Mouse (Mus musculus): Measurements from ENCODE around the gene Mtrex.

DNA sequence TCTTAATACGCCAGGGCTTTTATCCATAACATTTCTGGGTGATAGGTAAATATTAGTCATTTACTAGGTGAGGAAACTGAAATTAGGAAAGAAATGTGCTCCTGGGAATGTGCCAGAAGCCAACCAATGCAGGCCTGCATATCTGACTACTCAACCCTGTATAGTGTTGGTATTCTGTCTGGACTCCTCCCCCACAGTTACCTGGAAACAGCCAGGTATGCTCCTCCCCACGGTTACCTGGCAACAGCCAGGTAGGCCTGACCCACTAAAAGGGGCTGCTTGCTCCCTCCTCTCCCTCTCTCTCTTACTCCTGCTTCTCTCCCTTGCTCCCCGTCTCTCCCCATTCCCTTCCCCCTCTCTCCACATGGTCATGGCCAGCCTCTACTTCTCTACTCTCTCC, 104.8 kb downstream of the Mtrex start:
- TF ChIP-seq CTCF (IDR thresholded peaks at IDR 0.05; ENCODE audit: control insufficient read depth, insufficient read depth, insufficient replicate concordance, low read depth, low read length) (no peak), POLR2A (IDR thresholded peaks at IDR 0.05; ENCODE audit: control insufficient read depth, low read depth, low read length) (no peak)
